Mouse (Mus musculus) MEL (cell line): Measurements from ENCODE around the gene Socs1.

Experiments used
- CTCF ChIP-seq, 3 experiments: IDR thresholded peaks in 2 of 3; conservative IDR thresholded peaks in 1 of 3; 2 replicates each; pipeline ENCODE4 v1.5.1; 2011 to 2012; ENCODE audit warnings: low read length in 3 of 3, low read depth in 2 of 3, mild to moderate bottlenecking in 2 of 3, improper control_type of control experiment in 1 of 3, inconsistent platforms in 1 of 3, mixed read lengths in 1 of 3, moderate library complexity in 1 of 3; ENCODE audit not compliant: control insufficient read depth in 1 of 3, insufficient read depth in 1 of 3, poor library complexity in 1 of 3, severe bottlenecking in 1 of 3
- EP300 ChIP-seq, 2 experiments: IDR thresholded peaks; 2 replicates each; pipeline ENCODE4 v1.6.1; 2011; ENCODE audit warnings: improper control_type of control experiment in 2 of 2, low read length in 2 of 2, low read depth in 1 of 2, mild to moderate bottlenecking in 1 of 2
- ETS1 ChIP-seq: IDR thresholded peaks from 2 replicates; pipeline ENCODE4 v1.6.1; 2012; ENCODE audit warnings: low read depth, mild to moderate bottlenecking, inconsistent platforms, low read length, improper control_type of control experiment, moderate library complexity
- GATA1 ChIP-seq: IDR thresholded peaks from 2 replicates; pipeline ENCODE4 v1.6.1; 2011; ENCODE audit warnings: low read depth, low read length, improper control_type of control experiment
- MAFK ChIP-seq: IDR thresholded peaks from 2 replicates; pipeline ENCODE4 v1.6.1; 2011; ENCODE audit warnings: low read depth, mild to moderate bottlenecking, low read length, improper control_type of control experiment, borderline replicate concordance
- MXI1 ChIP-seq: IDR thresholded peaks from 2 replicates; pipeline ENCODE4 v1.6.1; 2011; ENCODE audit warnings: mild to moderate bottlenecking, low read depth, low read length, improper control_type of control experiment
- NRF1 ChIP-seq: IDR thresholded peaks from 2 replicates; pipeline ENCODE4 v1.6.1; 2014; ENCODE audit warnings: low read depth, mild to moderate bottlenecking, inconsistent platforms, low read length, improper control_type of control experiment, moderate library complexity; ENCODE audit not compliant: poor library complexity, insufficient read depth, severe bottlenecking
- POLR2A ChIP-seq, 2 experiments: IDR thresholded peaks; 2 replicates each; pipeline ENCODE4 v1.6.1; 2011 to 2012; ENCODE audit warnings: low read length in 2 of 2, mild to moderate bottlenecking in 2 of 2, control low read depth in 1 of 2, improper control_type of control experiment in 1 of 2, low read depth in 1 of 2, moderate library complexity in 1 of 2; ENCODE audit not compliant: control insufficient read depth in 1 of 2, insufficient read depth in 1 of 2, poor library complexity in 1 of 2
- POLR2AphosphoS2 ChIP-seq: IDR thresholded peaks from 2 replicates; pipeline ENCODE4 v1.6.1; 2011; ENCODE audit warnings: low read length, improper control_type of control experiment
- SMC3 ChIP-seq: IDR thresholded peaks from 2 replicates; pipeline ENCODE4 v1.6.1; 2011; ENCODE audit warnings: low read depth, low read length, improper control_type of control experiment
- TBP ChIP-seq: IDR thresholded peaks from 2 replicates; pipeline ENCODE4 v1.8.0; 2011; ENCODE audit warnings: low read depth, low read length, improper control_type of control experiment
- USF1 ChIP-seq: IDR thresholded peaks from 2 replicates; pipeline ENCODE4 v1.6.1; 2014; ENCODE audit warnings: low read depth, mild to moderate bottlenecking, inconsistent platforms, low read length, improper control_type of control experiment, moderate library complexity
- ZMIZ1 ChIP-seq: IDR thresholded peaks from 2 replicates; pipeline ENCODE4 v1.6.1; 2012; ENCODE audit warnings: low read depth, mild to moderate bottlenecking, inconsistent platforms, low read length, improper control_type of control experiment, moderate library complexity
- ZNF384 ChIP-seq: IDR thresholded peaks from 2 replicates; pipeline ENCODE4 v1.6.1; 2012; ENCODE audit warnings: low read depth, mild to moderate bottlenecking, inconsistent platforms, low read length, improper control_type of control experiment

DNA sequence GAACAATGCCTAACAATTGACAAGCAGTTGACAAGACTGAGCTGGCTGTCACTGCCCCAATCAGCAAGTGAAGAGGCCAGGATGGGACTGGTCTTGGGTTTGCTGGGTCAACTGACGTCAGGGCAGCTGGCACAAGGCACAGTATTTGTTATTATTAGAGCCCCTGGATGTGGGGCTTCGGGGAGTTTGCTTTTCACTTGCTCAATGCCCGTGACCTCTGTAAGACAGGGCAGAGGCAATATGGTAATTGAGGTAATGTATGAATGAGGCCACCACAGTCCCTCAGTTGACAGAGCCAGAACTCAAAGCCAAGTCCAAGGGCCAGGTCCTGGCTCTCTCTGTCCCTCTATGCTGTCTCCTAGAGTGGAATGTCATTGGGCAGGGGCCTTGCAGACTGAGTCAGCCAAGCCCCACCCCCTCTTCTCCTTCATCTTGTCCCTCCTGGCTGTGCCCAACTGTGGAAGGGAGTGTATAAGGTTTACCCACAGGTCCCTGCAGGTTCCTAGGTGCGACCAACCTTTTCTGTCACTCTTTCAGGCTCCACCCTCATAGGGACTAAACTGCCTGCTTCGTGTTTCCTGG is 7.7 kb downstream of the Socs1 start:
- TF ChIP-seq ZNF384 (no peak), CTCF (IDR thresholded peaks at IDR 0.05 in 2 of 3, conservative IDR thresholded peaks at IDR 0.05 in 1 of 3; ENCODE audit: control insufficient read depth in 1 of 3, insufficient read depth in 1 of 3, low read depth in 2 of 3, low read length in 3 of 3, poor library complexity in 1 of 3, severe bottlenecking in 1 of 3) (no peak), MXI1 (no peak), ETS1 (no peak), MAFK (no peak), TBP (no peak), POLR2A (IDR thresholded peaks at IDR 0.05; ENCODE audit: control insufficient read depth in 1 of 2, insufficient read depth in 1 of 2, low read depth in 1 of 2, low read length in 2 of 2, poor library complexity in 1 of 2) (no peak), EP300 (IDR thresholded peaks at IDR 0.05; ENCODE audit: low read depth in 1 of 2, low read length in 2 of 2) (no peak), SMC3 (no peak), NRF1 (no peak), GATA1 (no peak), ZMIZ1 (no peak), POLR2AphosphoS2 (no peak), USF1 (no peak)
